Mouse (Mus musculus): ENCODE data around the gene Ovca2.

- TF ChIP-seq CTCF (IDR thresholded peaks at IDR 0.05; ENCODE audit: insufficient read depth, low read length) (no peak), POLR2A (IDR thresholded peaks at IDR 0.05; ENCODE audit: borderline replicate concordance, extremely low read depth, low read depth, low read length) (no peak)
Measured at GRCm38 (mm10) chr11:75173095-75173798, 5.4 kb downstream of the Ovca2 start.

All from lung, adult 2 months (tissue).